Mouse (Mus musculus): Measurements from ENCODE around the gene Tspan5.

Gene Tspan5

GRCm38 (mm10) chr3:138868409-138868808, 126.4 kb downstream of the Tspan5 start:
- peak; percentile 66 to 90 for DNase-seq (ENCODE audit: inconsistent age in 2 of 2, low spot score in 1 of 2)

GRCm38 (mm10) chr3:138875282-138875681, 133.3 kb downstream of the Tspan5 start:
- peak; percentile 29 to 67 for DNase-seq (ENCODE audit: inconsistent age in 2 of 2, low spot score in 1 of 2)

GRCm38 (mm10) chr3:138875936-138876335, 133.9 kb downstream of the Tspan5 start:
- DNase-seq (ENCODE audit: inconsistent age in 2 of 2, low spot score in 1 of 2), result no peak

GRCm38 (mm10) chr3:138876418-138876817, 134.4 kb downstream of the Tspan5 start:
- DNase-seq (ENCODE audit: inconsistent age in 2 of 2, low spot score in 1 of 2), result no peak

- DNase-seq (ENCODE audit: inconsistent age in 2 of 2, low spot score in 1 of 2), result no peak
Measured at GRCm38 (mm10) chr3:138876931-138877361, 135.0 kb downstream of the Tspan5 start.

GRCm38 (mm10) chr3:138877741-138878140, 135.7 kb downstream of the Tspan5 start:
- DNase-seq (ENCODE audit: inconsistent age in 2 of 2, low spot score in 1 of 2), result no peak

- no peak for DNase-seq (ENCODE audit: inconsistent age in 2 of 2, low spot score in 1 of 2)
Measured at GRCm38 (mm10) chr3:138880999-138881724, 139.2 kb downstream of the Tspan5 start.

GRCm38 (mm10) chr3:138881725-138882347, 139.8 kb downstream of the Tspan5 start:
- no peak for DNase-seq (ENCODE audit: inconsistent age in 2 of 2, low spot score in 1 of 2)

GRCm38 (mm10) chr3:138886121-138886520, 144.1 kb downstream of the Tspan5 start:
- DNase-seq (ENCODE audit: inconsistent age in 2 of 2, low spot score in 1 of 2), result no peak

- DNase-seq (ENCODE audit: inconsistent age in 2 of 2, low spot score in 1 of 2), result peak; percentile 30 to 70
Measured at GRCm38 (mm10) chr3:138889214-138889613, 147.2 kb downstream of the Tspan5 start.

GRCm38 (mm10) chr3:138889769-138890295, 147.8 kb downstream of the Tspan5 start:
- DNase-seq (ENCODE audit: inconsistent age in 2 of 2, low spot score in 1 of 2), result peak in 1 of 2 experiments; percentile 26

GRCm38 (mm10) chr3:138893520-138893919, 151.5 kb downstream of the Tspan5 start:
- DNase-seq (ENCODE audit: inconsistent age in 2 of 2, low spot score in 1 of 2), result peak in 1 of 2 experiments; percentile 18

GRCm38 (mm10) chr3:138897500-138897899, 155.5 kb downstream of the Tspan5 start:
- DNase-seq (ENCODE audit: inconsistent age in 2 of 2, low spot score in 1 of 2), result no peak

GRCm38 (mm10) chr3:138898055-138898454, 156.1 kb downstream of the Tspan5 start:
- no peak for DNase-seq (ENCODE audit: inconsistent age in 2 of 2, low spot score in 1 of 2)

GRCm38 (mm10) chr3:138900571-138901141, 158.7 kb downstream of the Tspan5 start:
- DNase-seq (ENCODE audit: inconsistent age in 2 of 2, low spot score in 1 of 2), result peak; percentile 76 to 83

GRCm38 (mm10) chr3:138905678-138906077, 163.7 kb downstream of the Tspan5 start:
- peak in 1 of 2 experiments; percentile 46 for DNase-seq (ENCODE audit: inconsistent age in 2 of 2, low spot score in 1 of 2)

- peak; percentile 69 to 90 for DNase-seq (ENCODE audit: inconsistent age in 2 of 2, low spot score in 1 of 2)
Measured at GRCm38 (mm10) chr3:138906112-138906880, 164.3 kb downstream of the Tspan5 start.

GRCm38 (mm10) chr3:138909313-138909712, 167.3 kb downstream of the Tspan5 start:
- no peak for DNase-seq (ENCODE audit: inconsistent age in 2 of 2, low spot score in 1 of 2)

GRCm38 (mm10) chr3:138912504-138912903, 170.5 kb downstream of the Tspan5 start:
- DNase-seq (ENCODE audit: inconsistent age in 2 of 2, low spot score in 1 of 2), result no peak

GRCm38 (mm10) chr3:138914626-138915288, 172.8 kb downstream of the Tspan5 start:
- DNase-seq (ENCODE audit: inconsistent age in 2 of 2, low spot score in 1 of 2), result peak in 1 of 2 experiments; percentile 42
